Mouse (Mus musculus): Measurements from ENCODE around the gene Olfr943. TPM values are rescaled to one million over a fixed set of nuclear protein-coding genes. Genes with fewer than 3 reads are reported as not detected.

Gene Olfr943
- polyA plus RNA-seq (2015; fragmentation: Nextera tagmentation; extraction: Ambion mirVana), result not detected in 2 replicates

GRCm38 (mm10) chr9:39166004-39166403, at the start of gene Olfr943:
Gene Olfr943 (plus strand): TSS chr9:39166304.

GRCm38 (mm10) chr9:39127831-39128230, 38.3 kb upstream of the Olfr943 start, which contains the start of gene Olfr27:
Gene Olfr27 (plus strand): TSS chr9:39128131.

GRCm38 (mm10) chr9:39201620-39202019, 35.5 kb downstream of the Olfr943 start, which contains the start of gene Olfr944:
Gene Olfr944 (plus strand): TSS chr9:39201920.

Other genes with a start within 250 kb of the Olfr943 start
- not detected in 2 replicates for gene Olfr930, start 236.5 kb upstream of the Olfr943 start, polyA plus RNA-seq (2015; fragmentation: Nextera tagmentation; extraction: Ambion mirVana)
- gene Olfr933, start 194.0 kb upstream of the Olfr943 start, polyA plus RNA-seq (2015; fragmentation: Nextera tagmentation; extraction: Ambion mirVana), result not detected in 2 replicates
- gene Olfr934, start 178.0 kb upstream of the Olfr943 start, polyA plus RNA-seq (2015; fragmentation: Nextera tagmentation; extraction: Ambion mirVana), result not detected in 2 replicates
- gene Olfr935, start 166.6 kb upstream of the Olfr943 start, polyA plus RNA-seq (2015; fragmentation: Nextera tagmentation; extraction: Ambion mirVana), result not detected in 2 replicates
- not detected in 2 replicates for gene Olfr146, start 142.9 kb upstream of the Olfr943 start, polyA plus RNA-seq (2015; fragmentation: Nextera tagmentation; extraction: Ambion mirVana)
- gene Olfr937, start 101.4 kb upstream of the Olfr943 start, polyA plus RNA-seq (2015; fragmentation: Nextera tagmentation; extraction: Ambion mirVana), result not detected in 2 replicates
- not detected in 2 replicates for gene Olfr938, start 87.4 kb upstream of the Olfr943 start, polyA plus RNA-seq (2015; fragmentation: Nextera tagmentation; extraction: Ambion mirVana)
- not detected in 2 replicates for gene Olfr27, start 38.2 kb upstream of the Olfr943 start, polyA plus RNA-seq (2015; fragmentation: Nextera tagmentation; extraction: Ambion mirVana)
- not detected in 2 replicates for gene Olfr944, start 35.6 kb downstream of the Olfr943 start, polyA plus RNA-seq (2015; fragmentation: Nextera tagmentation; extraction: Ambion mirVana)
- not detected in 2 replicates for gene Olfr1537, start 83.7 kb downstream of the Olfr943 start, polyA plus RNA-seq (2015; fragmentation: Nextera tagmentation; extraction: Ambion mirVana)
- not detected in 2 replicates for gene Olfr945, start 110.5 kb downstream of the Olfr943 start, polyA plus RNA-seq (2015; fragmentation: Nextera tagmentation; extraction: Ambion mirVana)
- not detected in 2 replicates for gene Olfr948, start 159.7 kb downstream of the Olfr943 start, polyA plus RNA-seq (2015; fragmentation: Nextera tagmentation; extraction: Ambion mirVana)
- not detected in 2 replicates for gene Olfr951, start 221.1 kb downstream of the Olfr943 start, polyA plus RNA-seq (2015; fragmentation: Nextera tagmentation; extraction: Ambion mirVana)